Mouse (Mus musculus) ZHBTc4 (cell line): ENCODE results near the gene Homez.

Experiments used
- DNase-seq: peaks from one replicate; pipeline ENCODE4 v3.0.0-alpha.2; 2011; ENCODE audit warnings: low read depth, low spot score

Homez gene

GRCm38 (mm10) chr14:54868026-54868425, 2.7 kb downstream of the Homez start:
- no peak for DNase-seq

GRCm38 (mm10) chr14:54866936-54867335, 3.8 kb downstream of the Homez start:
- peak; percentile 82 for DNase-seq

- DNase-seq = no peak
These were observed 4.5 kb downstream of the Homez start for GRCm38 (mm10) chr14:54866268-54866667.

GRCm38 (mm10) chr14:54865626-54866025, 5.1 kb downstream of the Homez start:
- DNase-seq = no peak

GRCm38 (mm10) chr14:54864313-54865036, 6.3 kb downstream of the Homez start:
- DNase-seq = no peak

- peak; percentile 90 for DNase-seq
These were observed 7.1 kb downstream of the Homez start for GRCm38 (mm10) chr14:54863501-54864312.

GRCm38 (mm10) chr14:54860511-54860910, 10.2 kb downstream of the Homez start:
- peak; percentile 66 for DNase-seq

GRCm38 (mm10) chr14:54857891-54858290, 12.9 kb downstream of the Homez start:
- DNase-seq = no peak

- DNase-seq = no peak
These were observed 14.1 kb downstream of the Homez start for GRCm38 (mm10) chr14:54856703-54857102.

- no peak for DNase-seq
These were observed 15.0 kb downstream of the Homez start for GRCm38 (mm10) chr14:54855726-54856125.

GRCm38 (mm10) chr14:54843461-54843860, 27.3 kb downstream of the Homez start:
- peak; percentile 52 for DNase-seq

- DNase-seq = no peak
These were observed 47.0 kb downstream of the Homez start for GRCm38 (mm10) chr14:54823716-54824115.

- DNase-seq = no peak
These were observed 48.5 kb downstream of the Homez start for GRCm38 (mm10) chr14:54822301-54822700.

GRCm38 (mm10) chr14:54817791-54818190, 53.0 kb downstream of the Homez start:
- peak; percentile 65 for DNase-seq

GRCm38 (mm10) chr14:54815737-54816136, 55.0 kb downstream of the Homez start:
- DNase-seq = no peak

GRCm38 (mm10) chr14:54813991-54814390, 56.8 kb downstream of the Homez start, which contains the start of gene Rnf212b:
Rnf212b (plus strand) TSS chr14:54814141.
- DNase-seq = peak; percentile 90

- no peak for DNase-seq
These were observed 61.1 kb downstream of the Homez start for GRCm38 (mm10) chr14:54809668-54810033.

- peak; percentile 44 for DNase-seq
These were observed 61.8 kb downstream of the Homez start for GRCm38 (mm10) chr14:54808718-54809667.

- DNase-seq = no peak
These were observed 64.6 kb downstream of the Homez start for GRCm38 (mm10) chr14:54806124-54806523.
